Mouse (Mus musculus): ENCODE measurements at regions not wholly inside any gene's neighbourhood (a gene's known extent, or its start where the extent isn't known, plus 50 kb on each side); places are given as distances from the start of the nearest gene placed in this dataset.
A peak's percentile ranks its signal among the peaks of the same experiment; 100 is the strongest.

GRCm38 (mm10) chr1:105083551-105084103 lies 272.9 kb downstream of the Rnf152 start:
- Histone ChIP-seq H3K27me3 (ENCODE audit: insufficient read depth, low read length) (no peaks in the 10 kb centered on the region), H3K4me3 (ENCODE audit: low read length) (no peak overlapping the region), H3K27ac (ENCODE audit: low read length) (no peak overlapping the region), H3K4me1 (ENCODE audit: insufficient read depth, low read length) (peaks cover 9% of the 10 kb centered on the region; the same call in 1 of the 2 replicates), H3K4me2 (replicated peaks; ENCODE audit: low read depth, low read length) (no peak overlapping the region), H3K9me3 (ENCODE audit: low read length) (no peaks in the 10 kb centered on the region), H3K9ac (replicated peaks; ENCODE audit: low read length) (no peak overlapping the region), H3K36me3 (ENCODE audit: insufficient read depth, low read length) (no peaks in the 10 kb centered on the region)
- no peak for ATAC-seq (ENCODE audit: low FRiP score, low TSS enrichment)
- 76% methylated on average over 6 of the region's 6 CpGs for WGBS

DNA sequence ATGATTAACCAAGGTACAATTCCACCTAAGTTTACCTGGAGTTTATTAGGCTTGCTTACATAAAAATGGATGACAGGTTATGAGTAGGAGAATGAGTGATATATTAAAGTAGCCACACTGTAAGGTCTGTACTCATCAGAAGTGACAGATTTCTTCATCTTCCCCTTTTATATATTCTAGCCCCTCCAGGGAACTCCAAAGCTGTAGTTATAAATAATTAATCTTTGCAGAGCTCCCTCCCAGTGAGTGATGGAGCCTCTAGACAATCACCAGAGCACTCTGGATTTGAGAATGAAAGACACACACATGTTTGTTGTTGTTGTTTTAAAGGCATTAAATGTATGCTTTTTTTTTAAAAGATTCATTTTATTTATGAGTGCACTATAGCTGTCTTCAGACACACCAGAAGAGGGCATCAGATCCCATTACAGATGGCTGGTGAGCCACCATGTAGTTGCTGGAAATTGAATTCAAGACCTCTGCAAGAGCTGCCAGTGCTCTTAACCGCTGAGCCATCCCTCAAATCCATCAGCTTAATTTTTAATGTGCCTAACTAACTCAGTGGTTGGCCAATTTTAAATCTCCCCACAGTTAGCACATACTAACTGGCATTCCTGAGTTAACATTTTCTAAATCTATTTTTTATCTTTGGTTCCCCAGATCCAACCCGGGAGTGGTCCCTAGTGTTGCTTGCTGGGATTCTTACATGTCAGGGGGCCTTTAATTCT lies 273.5 kb downstream of the Rnf152 start:
- Histone ChIP-seq H3K4me1 (ENCODE audit: insufficient read depth, low read length) (peaks cover 5% of the 10 kb centered on the region; the same call in 1 of the 2 replicates), H3K36me3 (ENCODE audit: insufficient read depth, low read length) (no peaks in the 10 kb centered on the region), H3K27ac (ENCODE audit: low read length) (no peak overlapping the region), H3K9ac (replicated peaks; ENCODE audit: low read length) (no peak overlapping the region), H3K4me2 (replicated peaks; ENCODE audit: low read depth, low read length) (no peak overlapping the region), H3K9me3 (ENCODE audit: low read length) (no peaks in the 10 kb centered on the region), H3K4me3 (ENCODE audit: low read length) (no peak overlapping the region), H3K27me3 (ENCODE audit: insufficient read depth, low read length) (no peaks in the 10 kb centered on the region)
- 76% methylated on average over 2 of the region's 2 CpGs for WGBS
- ATAC-seq (ENCODE audit: low FRiP score, low TSS enrichment): peak; percentile 70

DNA sequence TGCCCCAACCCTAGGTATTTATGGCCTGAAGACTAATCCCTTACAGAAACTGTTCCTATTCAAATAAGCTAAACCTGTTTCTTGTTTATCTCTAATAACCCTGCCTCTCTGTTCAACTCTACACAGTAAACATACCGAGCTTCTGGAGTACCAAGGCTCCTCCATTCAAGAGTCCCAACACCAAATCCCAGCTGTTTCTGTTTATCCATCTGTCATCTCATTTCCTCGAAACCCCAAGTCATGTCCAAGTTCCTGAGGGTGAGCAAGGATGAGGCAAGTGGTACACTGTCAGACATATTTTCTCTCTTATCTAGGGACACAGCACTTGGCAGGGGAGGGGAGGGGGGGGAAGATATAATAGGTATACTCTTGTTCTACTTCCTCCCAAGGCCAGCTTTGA lies 274.6 kb downstream of the Rnf152 start:
- Histone ChIP-seq H3K27ac (ENCODE audit: low read length) (no peak overlapping the region), H3K4me1 (ENCODE audit: insufficient read depth, low read length) (peaks cover 5% of the 10 kb centered on the region; the same call in 1 of the 2 replicates), H3K27me3 (ENCODE audit: insufficient read depth, low read length) (no peaks in the 10 kb centered on the region), H3K4me3 (ENCODE audit: low read length) (no peak overlapping the region), H3K9me3 (ENCODE audit: low read length) (no peaks in the 10 kb centered on the region), H3K4me2 (replicated peaks; ENCODE audit: low read depth, low read length) (no peak overlapping the region), H3K36me3 (ENCODE audit: insufficient read depth, low read length) (no peaks in the 10 kb centered on the region), H3K9ac (replicated peaks; ENCODE audit: low read length) (no peak overlapping the region)
- no peak for ATAC-seq (ENCODE audit: low FRiP score, low TSS enrichment)
- 57% methylated on average over 2 of the region's 2 CpGs for WGBS

DNA sequence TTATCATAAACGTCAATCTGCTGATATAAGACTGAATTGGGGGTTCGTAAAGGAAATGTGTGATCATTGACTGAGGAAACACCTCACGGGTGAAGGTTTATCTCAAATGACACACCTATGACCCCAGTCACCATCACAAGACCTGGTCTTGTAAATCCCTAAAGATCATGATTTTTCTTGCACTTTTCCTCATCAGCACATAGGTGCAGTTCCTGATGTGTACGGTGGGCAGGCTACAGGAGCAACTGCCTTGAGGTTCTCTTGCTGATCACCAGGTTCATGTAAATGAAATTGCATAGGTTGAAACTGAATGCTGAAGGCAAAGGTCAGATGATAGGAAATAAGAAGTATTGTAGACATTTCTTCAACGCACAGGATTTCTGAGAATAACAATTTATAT lies 277.1 kb downstream of the Rnf152 start:
- Histone ChIP-seq H3K27me3 (ENCODE audit: insufficient read depth, low read length) (no peaks in the 10 kb centered on the region), H3K4me2 (replicated peaks; ENCODE audit: low read depth, low read length) (no peak overlapping the region), H3K4me1 (ENCODE audit: insufficient read depth, low read length) (peaks cover 5% of the 10 kb centered on the region; the same call in 1 of the 2 replicates), H3K9ac (replicated peaks; ENCODE audit: low read length) (no peak overlapping the region), H3K9me3 (ENCODE audit: low read length) (no peaks in the 10 kb centered on the region), H3K36me3 (ENCODE audit: insufficient read depth, low read length) (no peaks in the 10 kb centered on the region), H3K27ac (ENCODE audit: low read length) (no peak overlapping the region), H3K4me3 (ENCODE audit: low read length) (no peak overlapping the region)
- no peak for ATAC-seq (ENCODE audit: low FRiP score, low TSS enrichment)
- WGBS: 71% methylated on average over 5 of the region's 5 CpGs

- 86% methylated on average over 3 of the region's 3 CpGs for WGBS
- Histone ChIP-seq H3K9ac (replicated peaks; ENCODE audit: low read length) (no peak overlapping the region), H3K36me3 (ENCODE audit: insufficient read depth, low read length) (no peaks in the 10 kb centered on the region), H3K9me3 (ENCODE audit: low read length) (no peaks in the 10 kb centered on the region), H3K27ac (ENCODE audit: low read length) (no peak overlapping the region), H3K4me1 (ENCODE audit: insufficient read depth, low read length) (no peaks in the 10 kb centered on the region), H3K4me2 (replicated peaks; ENCODE audit: low read depth, low read length) (no peak overlapping the region), H3K4me3 (ENCODE audit: low read length) (no peak overlapping the region), H3K27me3 (ENCODE audit: insufficient read depth, low read length) (no peaks in the 10 kb centered on the region)
- no peak for ATAC-seq (ENCODE audit: low FRiP score, low TSS enrichment)
Observed at GRCm38 (mm10) chr1:105075728-105076127, 280.8 kb downstream of the Rnf152 start.

GRCm38 (mm10) chr1:105074326-105074725 lies 282.2 kb downstream of the Rnf152 start:
- Histone ChIP-seq H3K36me3 (ENCODE audit: insufficient read depth, low read length) (no peaks in the 10 kb centered on the region), H3K27me3 (ENCODE audit: insufficient read depth, low read length) (no peaks in the 10 kb centered on the region), H3K4me3 (ENCODE audit: low read length) (no peak overlapping the region), H3K9ac (replicated peaks; ENCODE audit: low read length) (no peak overlapping the region), H3K4me2 (replicated peaks; ENCODE audit: low read depth, low read length) (no peak overlapping the region), H3K4me1 (ENCODE audit: insufficient read depth, low read length) (no peaks in the 10 kb centered on the region), H3K9me3 (ENCODE audit: low read length) (no peaks in the 10 kb centered on the region), H3K27ac (ENCODE audit: low read length) (no peak overlapping the region)
- no peak for ATAC-seq (ENCODE audit: low FRiP score, low TSS enrichment)
- 85% methylated on average over 1 of the region's 1 CpGs for WGBS

GRCm38 (mm10) chr1:105070661-105071455 lies 285.7 kb downstream of the Rnf152 start:
- no peaks in the 10 kb centered on the region for H3K27me3 ChIP-seq (ENCODE audit: insufficient read depth, low read length)
- no peaks in the 10 kb centered on the region for H3K36me3 ChIP-seq (ENCODE audit: insufficient read depth, low read length)
- H3K9ac ChIP-seq (replicated peaks; ENCODE audit: low read length): no peak overlapping the region
- no peak for ATAC-seq (ENCODE audit: low FRiP score, low TSS enrichment)
- H3K4me2 ChIP-seq (replicated peaks; ENCODE audit: low read depth, low read length): no peak overlapping the region
- no peak overlapping the region for H3K27ac ChIP-seq (ENCODE audit: low read length)
- WGBS: 61% methylated on average over 3 of the region's 3 CpGs
- peaks cover 4% of the 10 kb centered on the region; the same call in 1 of the 2 replicates for H3K4me1 ChIP-seq (ENCODE audit: insufficient read depth, low read length)
- H3K9me3 ChIP-seq (ENCODE audit: low read length): no peaks in the 10 kb centered on the region
- H3K4me3 ChIP-seq (ENCODE audit: low read length): no peak overlapping the region

DNA sequence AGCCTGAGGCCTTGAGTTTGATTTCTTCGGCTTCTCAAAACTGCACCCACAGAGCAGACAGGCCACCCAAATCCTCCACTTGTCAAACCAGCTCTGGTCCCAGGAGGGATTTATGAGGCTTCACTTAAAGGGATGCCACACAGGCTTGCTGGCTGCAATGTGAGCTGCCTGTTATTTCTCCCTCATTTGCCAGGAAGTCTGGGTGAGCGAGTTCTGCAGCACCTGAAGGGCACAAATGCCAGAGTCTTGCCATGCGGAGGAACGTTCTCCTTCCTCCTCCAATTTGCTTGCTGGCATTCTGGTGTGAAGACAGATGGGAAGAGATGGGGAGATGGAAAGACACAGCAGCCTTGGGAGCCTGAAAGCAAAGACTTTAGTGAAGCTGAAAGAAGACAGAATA lies 288.6 kb downstream of the Rnf152 start:
- Histone ChIP-seq H3K9me3 (ENCODE audit: low read length) (no peaks in the 10 kb centered on the region), H3K27ac (ENCODE audit: low read length) (0 out of 2 replicates have a peak overlapping the region, but pooled peaks have one; percentile 21), H3K4me2 (replicated peaks; ENCODE audit: low read depth, low read length) (no peak overlapping the region), H3K4me3 (ENCODE audit: low read length) (no peak overlapping the region), H3K36me3 (ENCODE audit: insufficient read depth, low read length) (no peaks in the 10 kb centered on the region), H3K27me3 (ENCODE audit: insufficient read depth, low read length) (no peaks in the 10 kb centered on the region), H3K9ac (replicated peaks; ENCODE audit: low read length) (no peak overlapping the region), H3K4me1 (ENCODE audit: insufficient read depth, low read length) (peaks cover 4% of the 10 kb centered on the region; the same call in 1 of the 2 replicates)
- peak; percentile 57; the same call in 1 of the 2 replicates for ATAC-seq (ENCODE audit: low FRiP score, low TSS enrichment)
- 27% methylated on average over 4 of the region's 4 CpGs for WGBS

GRCm38 (mm10) chr1:105067049-105067795 lies 289.3 kb downstream of the Rnf152 start:
- ATAC-seq (ENCODE audit: low FRiP score, low TSS enrichment): no peak
- WGBS: 74% methylated on average over 4 of the region's 4 CpGs
- Histone ChIP-seq H3K4me1 (ENCODE audit: insufficient read depth, low read length) (peaks cover 4% of the 10 kb centered on the region; the same call in 1 of the 2 replicates), H3K27me3 (ENCODE audit: insufficient read depth, low read length) (no peaks in the 10 kb centered on the region), H3K9me3 (ENCODE audit: low read length) (no peaks in the 10 kb centered on the region), H3K9ac (replicated peaks; ENCODE audit: low read length) (no peak overlapping the region), H3K4me2 (replicated peaks; ENCODE audit: low read depth, low read length) (no peak overlapping the region), H3K27ac (ENCODE audit: low read length) (no peak overlapping the region), H3K4me3 (ENCODE audit: low read length) (no peak overlapping the region), H3K36me3 (ENCODE audit: insufficient read depth, low read length) (no peaks in the 10 kb centered on the region)

Data from kidney, embryonic 16.5 days (tissue).